Mouse (Mus musculus): ENCODE data around the gene Theg.

- no peak for TF ChIP-seq CTCF (IDR thresholded peaks at IDR 0.05; ENCODE audit: extremely low read depth, insufficient read depth, low read length)
- TF ChIP-seq POLR2A (IDR thresholded peaks at IDR 0.05; ENCODE audit: extremely low read depth, insufficient read depth, low read length) = no peak
Measured at GRCm38 (mm10) chr10:79537781-79538180, 49.4 kb downstream of the Theg start.
